Mouse (Mus musculus) testis, adult 2 months (tissue): ENCODE measurements around the gene Galnt2.

ENCODE experiments used
- CTCF ChIP-seq: fragments of 200-500 bp; IDR thresholded peaks from 2 replicates; pipeline ENCODE4 v1.5.1; 2012; ENCODE audit warnings: low read depth, mild to moderate bottlenecking, inconsistent platforms, low read length, moderate library complexity; ENCODE audit not compliant: control insufficient read depth, insufficient read depth, insufficient replicate concordance
- POLR2A ChIP-seq: fragments of 200-500 bp; IDR thresholded peaks from 2 replicates; pipeline ENCODE4 v1.6.1; 2012; ENCODE audit warnings: low read depth, mild to moderate bottlenecking, inconsistent platforms, low read length, moderate library complexity; ENCODE audit not compliant: control insufficient read depth

DNA sequence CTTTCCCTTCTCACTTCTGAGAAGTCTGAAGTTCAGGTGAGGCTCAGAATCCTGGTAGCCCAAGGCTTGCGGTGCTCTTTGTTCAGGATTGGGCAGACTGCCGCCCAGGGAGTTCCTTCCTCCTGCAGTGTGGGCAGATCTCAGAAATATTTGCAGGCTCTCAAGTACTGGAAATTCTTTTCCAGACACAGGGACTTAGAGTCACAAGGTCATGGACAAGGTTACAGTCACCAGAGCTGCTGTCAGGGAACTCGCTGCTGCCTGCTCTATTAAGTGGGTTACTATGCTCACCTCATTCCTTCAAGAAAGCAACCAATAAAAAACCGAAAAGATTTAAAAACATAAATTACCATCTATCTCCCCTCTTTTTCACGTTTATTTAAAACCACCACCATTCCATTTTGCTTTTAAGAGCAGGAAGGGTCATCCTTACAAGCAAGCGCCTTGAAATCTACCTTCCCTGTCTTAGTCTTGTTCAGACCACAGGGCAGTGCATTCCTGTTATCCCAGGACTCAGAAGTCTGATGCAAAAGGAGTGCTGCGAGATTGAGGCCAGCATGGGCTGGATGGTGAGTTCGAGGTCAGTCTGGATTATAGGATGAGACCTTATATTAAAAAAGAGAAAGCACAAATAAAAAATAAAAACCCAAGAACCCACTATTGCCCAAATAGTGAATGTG is 555 bp upstream of the Galnt2 start:
- TF ChIP-seq CTCF (no peak), POLR2A (no peak)
